Mouse (Mus musculus) olfactory bulb, adult 2 months (tissue): ENCODE measurements around the gene Immp2l.

Source experiments
- CTCF ChIP-seq: fragments of 200-500 bp; IDR thresholded peaks from 2 replicates; pipeline ENCODE4 v1.5.1; 2012; ENCODE audit warnings: low read depth, mild to moderate bottlenecking, low read length, moderate library complexity; ENCODE audit not compliant: insufficient read depth
- POLR2A ChIP-seq: fragments of 200-500 bp; IDR thresholded peaks from 2 replicates; pipeline ENCODE4 v1.6.1; 2012; ENCODE audit warnings: mild to moderate bottlenecking, low read depth, low read length, moderate library complexity; ENCODE audit not compliant: insufficient read depth

GRCm38 (mm10) chr12:41123207-41123606 lies 99.3 kb downstream of the Immp2l start:
- TF ChIP-seq POLR2A (no peak), CTCF (no peak)
